Mouse (Mus musculus): ENCODE data around the gene Cox5b.
"Not testable (repeated sequence)": the region's sequence is repeated elsewhere in the genome, so short reads cannot be mapped to it uniquely, and the experiment has no call there.

Gene Cox5b

GRCm38 (mm10) chr1:36691271-36692155 lies at the start of gene Cox5b:
Cox5b (plus strand) TSS chr1:36691449.
- DNase-seq (ENCODE audit: low read depth, low spot score), result peak; percentile 99

DNA sequence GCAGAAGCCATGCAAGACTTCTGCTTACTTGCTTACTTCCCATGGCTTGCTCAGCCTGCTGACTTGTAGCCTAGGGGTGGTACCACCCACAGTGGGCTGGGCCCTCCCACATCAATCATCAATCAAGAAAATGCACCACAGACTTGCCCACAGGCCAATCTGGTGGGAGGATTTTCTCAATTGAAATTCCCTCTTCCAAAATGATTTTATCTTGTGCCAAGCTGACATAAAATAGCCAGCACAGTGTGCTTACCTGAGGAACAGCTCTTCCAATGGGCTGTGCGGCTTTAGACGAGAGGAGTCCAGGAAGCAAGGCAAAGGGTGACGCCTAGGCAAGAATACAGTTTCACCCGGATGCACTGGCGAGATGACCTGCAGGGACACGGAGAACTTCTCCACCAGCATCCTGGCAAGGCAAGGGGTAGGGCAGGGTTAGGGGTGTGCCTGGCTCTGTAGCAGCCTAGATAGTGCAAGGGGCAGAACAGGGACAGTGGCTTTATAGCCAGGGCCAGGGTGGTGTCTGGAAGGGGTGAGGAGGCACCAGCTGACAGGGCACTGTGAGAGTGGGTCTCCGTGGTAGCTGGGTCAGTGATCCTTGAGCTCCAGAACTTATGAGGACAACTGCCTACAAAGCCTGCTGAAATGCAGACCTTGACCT lies 47.2 kb upstream of the Cox5b start:
- DNase-seq (ENCODE audit: low read depth, low spot score), result no peak

- no peak for DNase-seq (ENCODE audit: low read depth, low spot score)
These were observed 46.6 kb upstream of the Cox5b start for GRCm38 (mm10) chr1:36644615-36645007.

GRCm38 (mm10) chr1:36646285-36646684 lies 45.0 kb upstream of the Cox5b start:
- no peak for DNase-seq (ENCODE audit: low read depth, low spot score)

- DNase-seq (ENCODE audit: low read depth, low spot score), result no peak
These were observed 43.6 kb upstream of the Cox5b start for GRCm38 (mm10) chr1:36647631-36648030.

GRCm38 (mm10) chr1:36655039-36655438 lies 36.2 kb upstream of the Cox5b start:
- DNase-seq (ENCODE audit: low read depth, low spot score), result no peak

DNA sequence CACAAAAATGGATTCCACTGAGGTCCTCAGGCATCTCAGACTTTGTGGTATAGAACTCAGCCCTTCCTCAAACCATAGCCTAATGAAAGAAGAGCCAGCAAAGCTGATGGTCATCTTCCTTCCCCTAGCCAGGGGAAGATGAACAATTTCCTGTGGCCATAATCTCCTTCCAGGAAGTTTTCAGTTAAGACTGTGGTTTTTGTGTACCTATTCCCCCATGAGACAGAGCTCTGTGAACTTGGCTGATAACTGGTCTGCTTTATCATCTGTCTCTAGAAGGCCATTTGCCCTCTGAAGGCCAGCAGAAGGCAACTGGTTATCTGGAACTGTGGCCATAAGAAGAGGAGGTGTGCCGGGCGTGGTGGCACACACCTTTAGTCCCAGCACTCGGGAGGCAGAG lies 35.0 kb upstream of the Cox5b start:
- DNase-seq (ENCODE audit: low read depth, low spot score), result no peak

DNA sequence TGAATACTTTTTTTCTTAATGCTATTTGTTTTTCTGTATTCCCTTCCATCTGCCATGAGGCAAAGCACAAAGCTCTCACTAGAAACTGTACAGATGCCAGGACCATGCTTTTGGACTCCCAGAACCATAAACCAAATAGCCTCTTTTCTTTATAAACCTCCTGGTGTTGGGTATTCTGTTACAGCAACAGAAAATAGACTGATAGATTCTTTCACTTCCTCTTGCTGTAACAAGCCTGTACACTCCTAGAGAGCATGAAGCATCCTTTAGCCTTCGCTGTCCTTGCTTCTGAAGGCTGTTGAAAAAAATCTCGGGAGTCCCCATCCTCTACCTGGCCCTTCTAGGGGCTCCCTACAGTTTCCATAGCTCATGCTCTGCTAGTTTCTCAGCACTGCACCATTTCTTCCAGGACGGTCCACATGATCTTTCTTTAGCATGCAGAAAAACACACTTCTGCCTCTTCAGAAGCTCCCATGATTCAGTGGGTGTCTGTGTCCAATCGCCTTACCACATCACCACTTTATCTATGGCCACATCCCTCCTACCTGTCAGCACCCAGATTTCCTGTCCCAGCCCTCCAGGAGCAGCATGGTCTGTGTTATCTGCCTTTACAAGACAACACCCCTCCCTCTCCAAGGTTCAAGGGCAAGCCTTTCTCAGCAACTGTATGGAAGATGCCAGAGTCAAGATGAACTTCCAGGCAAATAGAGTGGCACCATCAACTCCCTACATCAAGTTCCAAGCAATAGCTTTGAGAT lies 33.4 kb upstream of the Cox5b start:
- DNase-seq (ENCODE audit: low read depth, low spot score), result no peak

DNA sequence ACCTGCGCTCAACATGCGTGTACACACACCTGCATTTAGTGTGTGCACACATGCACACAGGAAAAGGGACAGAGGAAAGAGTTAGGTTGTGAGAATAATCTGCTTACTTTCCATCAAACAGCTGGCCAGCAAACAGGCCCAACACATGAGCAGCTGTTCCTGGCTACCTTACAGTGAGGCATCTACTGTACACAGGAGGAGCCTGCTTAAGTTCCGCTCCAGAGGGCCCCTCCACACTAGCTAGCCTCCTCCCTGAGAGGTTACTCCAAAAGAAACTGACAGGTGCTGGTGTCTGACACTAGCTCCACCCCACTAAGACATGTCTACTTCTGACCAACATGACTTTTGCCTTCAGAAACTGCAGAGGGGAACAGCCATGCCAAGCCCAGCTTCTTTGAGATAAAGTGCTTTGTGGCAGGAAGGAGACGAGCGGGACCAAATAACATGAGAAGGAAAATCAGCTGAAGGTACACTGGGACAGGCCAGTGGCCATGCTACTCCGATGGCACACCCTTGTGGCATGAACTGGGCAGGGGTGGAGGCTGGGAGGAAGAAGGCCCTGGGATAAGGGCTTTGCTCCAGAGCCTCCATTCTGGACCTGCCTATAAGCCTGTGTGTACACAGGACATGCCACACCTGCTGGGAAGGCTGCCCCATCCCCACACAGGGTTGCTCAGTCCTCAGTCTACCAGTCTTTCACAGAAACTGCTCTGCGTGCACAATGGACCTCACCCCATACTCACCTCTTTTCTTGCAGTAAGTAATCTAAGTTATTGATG lies 32.4 kb upstream of the Cox5b start:
- DNase-seq (ENCODE audit: low read depth, low spot score), result no peak

DNA sequence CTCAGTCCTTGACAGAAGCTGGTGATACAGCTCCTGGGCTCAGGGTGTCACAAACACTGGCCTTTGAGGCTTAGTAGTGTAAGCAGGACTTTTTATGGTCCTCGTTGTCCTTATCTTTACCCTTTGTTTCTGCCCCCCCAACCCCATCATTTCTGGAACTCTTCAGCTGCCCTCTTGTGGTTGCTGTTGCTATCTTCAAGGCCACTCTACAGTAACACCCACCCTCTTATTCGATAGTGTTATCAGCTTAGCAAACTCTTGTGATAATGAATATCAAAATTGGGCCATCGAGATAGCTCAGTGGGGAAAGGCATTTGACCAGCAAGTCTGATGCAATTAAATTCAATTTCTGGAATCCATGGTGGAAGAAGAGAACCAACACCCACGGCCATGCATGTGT lies 26.8 kb upstream of the Cox5b start:
- DNase-seq (ENCODE audit: low read depth, low spot score), result no peak

- DNase-seq (ENCODE audit: low read depth, low spot score), result no peak
These were observed 26.0 kb upstream of the Cox5b start for GRCm38 (mm10) chr1:36665165-36665723.

- DNase-seq (ENCODE audit: low read depth, low spot score), result no peak
These were observed 25.3 kb upstream of the Cox5b start for GRCm38 (mm10) chr1:36665934-36666333.

- not testable (repeated sequence) for DNase-seq (ENCODE audit: low read depth, low spot score)
These were observed 23.2 kb upstream of the Cox5b start for GRCm38 (mm10) chr1:36668007-36668406.

DNA sequence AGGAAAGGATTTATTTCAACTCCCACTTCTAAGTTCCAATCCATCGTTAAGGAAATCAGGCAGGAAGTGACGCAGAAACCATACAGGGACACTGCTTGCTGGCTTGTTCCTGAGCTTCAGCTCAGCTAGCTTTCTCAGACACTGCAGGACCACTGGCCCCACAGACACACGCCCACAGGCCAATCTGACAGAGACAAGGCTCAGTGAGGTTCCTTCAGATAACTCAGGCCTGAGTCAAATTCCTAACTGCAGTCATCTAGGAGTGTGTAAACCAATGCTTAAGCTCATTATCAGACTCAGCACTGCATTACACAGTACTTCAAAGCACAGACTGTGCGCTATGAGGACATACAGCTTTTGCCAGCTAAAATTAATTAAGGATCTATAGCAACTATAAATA lies 21.0 kb upstream of the Cox5b start:
- no peak for DNase-seq (ENCODE audit: low read depth, low spot score)

- no peak for DNase-seq (ENCODE audit: low read depth, low spot score)
These were observed 20.0 kb upstream of the Cox5b start for GRCm38 (mm10) chr1:36671260-36671659.

DNA sequence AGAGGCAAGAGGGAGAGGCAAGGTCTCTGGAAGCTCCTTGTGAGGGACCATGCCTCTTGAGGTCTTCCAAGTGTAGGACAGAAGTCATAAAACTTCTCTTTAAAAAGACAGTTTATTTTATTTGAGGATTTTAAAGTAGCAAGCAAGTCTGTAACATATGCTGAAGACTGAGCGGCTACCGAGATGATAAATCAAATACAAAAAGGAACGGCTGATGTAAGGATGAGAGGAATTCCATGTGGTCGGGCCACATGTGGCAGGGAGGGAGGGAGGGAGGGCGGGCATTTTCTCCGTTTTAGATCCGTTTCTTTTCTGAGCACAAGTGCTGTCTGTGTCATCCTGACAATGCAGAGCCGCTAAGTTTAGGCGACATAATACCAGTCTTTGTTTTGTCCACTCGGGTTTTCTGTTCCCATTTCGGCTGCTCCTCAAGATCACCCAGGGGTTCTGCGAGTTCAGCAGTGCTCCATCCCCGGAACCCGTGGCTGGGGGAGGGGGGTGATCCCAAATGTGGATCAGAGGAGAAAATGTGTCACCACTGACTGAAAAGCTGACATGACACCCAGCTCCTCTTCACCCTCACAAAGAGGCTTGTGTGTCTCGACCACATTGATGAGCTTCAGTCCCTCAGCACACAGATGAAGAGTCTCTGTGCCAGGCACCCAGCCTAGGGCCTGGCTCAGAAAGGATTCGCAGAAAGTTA lies 18.4 kb upstream of the Cox5b start:
- DNase-seq (ENCODE audit: low read depth, low spot score), result no peak

DNA sequence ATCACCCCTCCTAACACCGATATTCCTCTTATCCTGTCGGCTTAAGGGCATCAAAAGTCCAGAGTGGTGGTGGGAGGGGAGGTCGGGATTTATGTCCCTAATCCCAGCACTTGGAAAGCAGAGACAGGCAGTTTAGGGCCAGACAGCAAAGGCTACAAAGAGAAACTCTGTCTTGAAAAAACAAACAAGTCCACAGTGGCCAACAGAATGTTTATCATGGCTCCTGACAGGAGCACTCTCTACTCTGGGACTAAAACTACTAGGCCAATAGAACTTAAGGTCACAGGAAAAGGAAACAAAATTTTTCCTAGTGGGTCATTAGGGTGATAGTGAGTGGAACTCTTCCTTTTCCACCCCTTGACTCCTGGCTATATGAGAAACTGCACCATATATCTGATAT lies 16.3 kb upstream of the Cox5b start:
- DNase-seq (ENCODE audit: low read depth, low spot score), result no peak

GRCm38 (mm10) chr1:36680893-36681292 lies 10.4 kb upstream of the Cox5b start:
- peak; percentile 74 for DNase-seq (ENCODE audit: low read depth, low spot score)

GRCm38 (mm10) chr1:36682620-36683355 lies 8.5 kb upstream of the Cox5b start, which contains the start of gene Fam178b:
Fam178b (minus strand) TSS chr1:36683183.
- DNase-seq (ENCODE audit: low read depth, low spot score), result no peak
